Mouse (Mus musculus): ENCODE results near the gene Rbfox1. TPM values are rescaled to one million over a fixed set of nuclear protein-coding genes. Genes with fewer than 3 reads are reported as not detected.

Gene Rbfox1
- polyA plus RNA-seq, 1 experiment from 2014 or later = 3.3 TPM

- ATAC-seq (replicated peaks; ENCODE audit: low FRiP score, low read depth) (no peak), DNase-seq (ENCODE audit: low spot score) (no peak)
- WGBS = 55% methylated on average over 4 of the region's 4 CpGs
- no peak for TF ChIP-seq CTCF (IDR thresholded peaks at IDR 0.05; ENCODE audit: low read depth)
- Histone ChIP-seq H3K4me3 (replicated peaks; ENCODE audit: low read depth, low read length) (no peak overlapping the region), H3K4me1 (replicated peaks; ENCODE audit: insufficient read depth, low read length) (no peaks in the 10 kb centered on the region), H3K27me3 (ENCODE audit: insufficient read depth, low read length) (no peaks in the 10 kb centered on the region), H3K4me2 (ENCODE audit: low read length) (no peak overlapping the region), H3K9me3 (replicated peaks; ENCODE audit: low read length) (no peaks in the 10 kb centered on the region), H3K27ac (no peak overlapping the region), H3K36me3 (ENCODE audit: insufficient read depth, low read length) (no peaks in the 10 kb centered on the region), H3K9ac (ENCODE audit: low read depth, low read length) (no peak overlapping the region)
Observed at GRCm38 (mm10) chr16:6079017-6079416, 193.9 kb downstream of the Rbfox1 start.

- Histone ChIP-seq H3K27me3 (ENCODE audit: insufficient read depth, low read length) (no peaks in the 10 kb centered on the region), H3K9ac (ENCODE audit: low read depth, low read length) (no peak overlapping the region), H3K4me3 (replicated peaks; ENCODE audit: low read depth, low read length) (no peak overlapping the region), H3K27ac (no peak overlapping the region), H3K4me2 (ENCODE audit: low read length) (no peak overlapping the region), H3K36me3 (ENCODE audit: insufficient read depth, low read length) (no peaks in the 10 kb centered on the region), H3K4me1 (replicated peaks; ENCODE audit: insufficient read depth, low read length) (no peaks in the 10 kb centered on the region), H3K9me3 (replicated peaks; ENCODE audit: low read length) (no peaks in the 10 kb centered on the region)
- no peak for DNase-seq (ENCODE audit: low spot score)
- TF ChIP-seq CTCF (IDR thresholded peaks at IDR 0.05; ENCODE audit: low read depth) = no peak
- WGBS = 75% methylated on average over 7 of the region's 7 CpGs
- no peak for ATAC-seq (replicated peaks; ENCODE audit: low FRiP score, low read depth)
Observed at GRCm38 (mm10) chr16:6084701-6085365, 199.7 kb downstream of the Rbfox1 start.

DNA sequence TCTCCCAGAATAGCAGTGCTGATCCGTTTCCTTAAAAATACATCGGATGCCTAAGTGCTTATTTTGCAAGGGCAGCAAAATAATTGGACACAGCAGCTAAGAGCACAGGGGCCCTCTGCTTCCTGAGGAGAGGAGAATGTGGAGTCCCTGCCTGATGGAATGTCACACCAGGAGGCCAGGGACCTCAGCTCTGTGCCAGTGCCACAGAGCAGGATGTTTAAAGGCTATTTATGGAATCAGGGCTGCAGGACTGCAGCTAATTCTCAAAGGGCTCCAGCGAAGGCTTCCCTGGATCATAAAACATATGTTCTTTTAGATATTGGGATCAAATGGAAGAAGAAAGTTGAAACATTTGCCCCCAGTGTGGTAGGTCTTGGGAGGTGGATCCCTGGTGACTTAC lies 201.0 kb downstream of the Rbfox1 start:
- Histone ChIP-seq H3K4me2 (ENCODE audit: low read length) (no peak overlapping the region), H3K27ac (no peak overlapping the region), H3K4me1 (replicated peaks; ENCODE audit: insufficient read depth, low read length) (no peaks in the 10 kb centered on the region), H3K9ac (ENCODE audit: low read depth, low read length) (no peak overlapping the region), H3K27me3 (ENCODE audit: insufficient read depth, low read length) (no peaks in the 10 kb centered on the region), H3K9me3 (replicated peaks; ENCODE audit: low read length) (no peaks in the 10 kb centered on the region), H3K4me3 (replicated peaks; ENCODE audit: low read depth, low read length) (no peak overlapping the region), H3K36me3 (ENCODE audit: insufficient read depth, low read length) (no peaks in the 10 kb centered on the region)
- WGBS = 39% methylated on average over 3 of the region's 3 CpGs
- DNase-seq (ENCODE audit: low spot score) (peak; percentile 1), ATAC-seq (replicated peaks; ENCODE audit: low FRiP score, low read depth) (no peak)
- TF ChIP-seq CTCF (IDR thresholded peaks at IDR 0.05; ENCODE audit: low read depth) = no peak

- Histone ChIP-seq H3K36me3 (ENCODE audit: insufficient read depth, low read length) (no peaks in the 10 kb centered on the region), H3K4me2 (ENCODE audit: low read length) (no peak overlapping the region), H3K9ac (ENCODE audit: low read depth, low read length) (no peak overlapping the region), H3K27me3 (ENCODE audit: insufficient read depth, low read length) (no peaks in the 10 kb centered on the region), H3K27ac (no peak overlapping the region), H3K4me3 (replicated peaks; ENCODE audit: low read depth, low read length) (no peak overlapping the region), H3K4me1 (replicated peaks; ENCODE audit: insufficient read depth, low read length) (no peaks in the 10 kb centered on the region), H3K9me3 (replicated peaks; ENCODE audit: low read length) (no peaks in the 10 kb centered on the region)
- ATAC-seq (replicated peaks; ENCODE audit: low FRiP score, low read depth) = no peak
- DNase-seq (ENCODE audit: low spot score) = no peak
- 87% methylated on average over 3 of the region's 3 CpGs for WGBS
- no peak for TF ChIP-seq CTCF (IDR thresholded peaks at IDR 0.05; ENCODE audit: low read depth)
Observed at GRCm38 (mm10) chr16:6091326-6092123, 206.4 kb downstream of the Rbfox1 start.

- 77% methylated on average over 2 of the region's 2 CpGs for WGBS
- ATAC-seq (replicated peaks; ENCODE audit: low FRiP score, low read depth) (no peak), DNase-seq (ENCODE audit: low spot score) (no peak)
Observed at GRCm38 (mm10) chr16:6095604-6096372, 210.6 kb downstream of the Rbfox1 start.

More at GRCm38 (mm10) chr16:6095604-6096372, 210.6 kb downstream of the Rbfox1 start:
- H3K9me3 ChIP-seq (replicated peaks; ENCODE audit: low read length) = no peaks in the 10 kb centered on the region
- no peak overlapping the region for H3K27ac ChIP-seq
- TF ChIP-seq CTCF (IDR thresholded peaks at IDR 0.05; ENCODE audit: low read depth) = no peak
- H3K4me1 ChIP-seq (replicated peaks; ENCODE audit: insufficient read depth, low read length) = no peaks in the 10 kb centered on the region
- no peak overlapping the region for H3K4me3 ChIP-seq (replicated peaks; ENCODE audit: low read depth, low read length)
- no peak overlapping the region for H3K4me2 ChIP-seq (ENCODE audit: low read length)
- H3K36me3 ChIP-seq (ENCODE audit: insufficient read depth, low read length) = no peaks in the 10 kb centered on the region
- no peak overlapping the region for H3K9ac ChIP-seq (ENCODE audit: low read depth, low read length)
- no peaks in the 10 kb centered on the region for H3K27me3 ChIP-seq (ENCODE audit: insufficient read depth, low read length)

Measured in kidney, postnatal 0 days (tissue).